Mouse (Mus musculus) cerebellum, adult 18-20 months (tissue): ENCODE data around the gene Tmem186.

Source experiments
- DNase-seq, 2 experiments: peaks; one replicate each; pipeline ENCODE4 v3.0.0; 2021

The Tmem186 gene

GRCm38 (mm10) chr16:8637217-8638051 lies at the start of gene Tmem186, which contains the start of gene Pmm2:
Gene Tmem186 (minus strand): TSS chr16:8637712.
Gene Pmm2 (plus strand): TSS chr16:8637674.
- DNase-seq = peak; percentile 86 to 89

- DNase-seq = no peak
These were observed 49.5 kb upstream of the Tmem186 start for GRCm38 (mm10) chr16:8686871-8687535.

- peak; percentile 78 to 80 for DNase-seq
These were observed 48.8 kb upstream of the Tmem186 start for GRCm38 (mm10) chr16:8686121-8686870.

- peak; percentile 68 for DNase-seq
These were observed 47.6 kb upstream of the Tmem186 start for GRCm38 (mm10) chr16:8685087-8685486.

- DNase-seq = no peak
These were observed 43.0 kb upstream of the Tmem186 start, which contains the start of gene Gm5767 for GRCm38 (mm10) chr16:8680470-8680869. Gene Gm5767 (plus strand): TSS chr16:8680770.

- no peak for DNase-seq
These were observed 42.3 kb upstream of the Tmem186 start for GRCm38 (mm10) chr16:8679780-8680179.

GRCm38 (mm10) chr16:8678676-8679075 lies 41.2 kb upstream of the Tmem186 start:
- DNase-seq = no peak

GRCm38 (mm10) chr16:8678035-8678434 lies 40.5 kb upstream of the Tmem186 start:
- no peak for DNase-seq

- peak; percentile 44 to 57 for DNase-seq
These were observed 39.3 kb upstream of the Tmem186 start for GRCm38 (mm10) chr16:8676800-8677199.

GRCm38 (mm10) chr16:8676228-8676627 lies 38.7 kb upstream of the Tmem186 start:
- DNase-seq = no peak

GRCm38 (mm10) chr16:8675559-8675958 lies 38.0 kb upstream of the Tmem186 start:
- no peak for DNase-seq

GRCm38 (mm10) chr16:8674165-8674564 lies 36.7 kb upstream of the Tmem186 start:
- DNase-seq = no peak

GRCm38 (mm10) chr16:8673343-8673742 lies 35.8 kb upstream of the Tmem186 start:
- DNase-seq = no peak

- no peak for DNase-seq
These were observed 35.3 kb upstream of the Tmem186 start for GRCm38 (mm10) chr16:8672811-8673210.

GRCm38 (mm10) chr16:8672350-8672687 lies 34.8 kb upstream of the Tmem186 start:
- DNase-seq = no peak

- peak; percentile 67 for DNase-seq
These were observed 34.2 kb upstream of the Tmem186 start, which contains the start of gene Carhsp1 for GRCm38 (mm10) chr16:8671551-8672349. Gene Carhsp1 (minus strand): TSS chr16:8672155.

- DNase-seq = no peak
These were observed 32.8 kb upstream of the Tmem186 start for GRCm38 (mm10) chr16:8670041-8671035.

GRCm38 (mm10) chr16:8669432-8669831 lies 31.9 kb upstream of the Tmem186 start:
- no peak for DNase-seq

GRCm38 (mm10) chr16:8668386-8668785 lies 30.9 kb upstream of the Tmem186 start:
- no peak for DNase-seq

GRCm38 (mm10) chr16:8667814-8668213 lies 30.3 kb upstream of the Tmem186 start:
- DNase-seq = no peak

- no peak for DNase-seq
These were observed 29.7 kb upstream of the Tmem186 start for GRCm38 (mm10) chr16:8667261-8667660.
